Comparison of ENCODE assay signal across 9 mouse cellular contexts in the genomic region with DNA sequence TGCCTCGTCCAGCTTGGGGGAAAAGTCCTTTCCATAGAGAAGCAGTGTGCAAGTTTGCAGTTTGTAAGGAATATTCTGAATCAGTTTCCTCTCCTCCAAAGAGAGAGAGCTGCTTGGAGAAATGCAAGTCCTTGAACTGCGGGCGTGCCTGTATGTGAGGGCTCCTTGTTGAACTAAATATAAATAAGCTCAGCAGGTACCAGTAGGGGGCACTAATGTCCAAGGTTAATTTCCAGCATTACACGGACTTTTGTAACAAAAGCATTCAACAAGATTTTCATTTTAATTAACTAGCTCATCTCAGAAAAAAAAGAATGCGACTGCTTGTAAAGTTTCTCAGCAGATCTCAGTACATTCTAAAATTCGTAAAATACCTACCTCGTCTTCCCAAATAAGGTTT. TPM values are rescaled to one million over a fixed set of nuclear protein-coding genes. Genes with fewer than 3 reads are reported as not detected.
DNase-seq lines count a peak whose midpoint lies in the region; ATAC-seq and TF ChIP-seq lines count a peak whose summit lies in the region.
"Had no signal": no experiment of that assay in that cellular context is flagged by ENCODE, and none has a peak within 500 bp of the region (broad histone marks: within the 10 kb centered on the region; RNA-seq: fewer than 3 reads in every experiment).

No protein-coding gene starts in this region.

- H3K27ac ChIP-seq in intestine, embryonic 14.5 days (ENCODE audit: low read depth), result no peak overlapping the region
- H3K27ac ChIP-seq in intestine, embryonic 16.5 days (ENCODE audit: low read length), result no peak overlapping the region
- H3K27ac ChIP-seq in embryonic facial prominence, embryonic 14.5 days (replicated peaks; ENCODE audit: low read depth, low read length), result no peak overlapping the region
- H3K27ac ChIP-seq: embryonic facial prominence, embryonic 12.5 days had no signal

- H3K9ac ChIP-seq in intestine, embryonic 14.5 days (ENCODE audit: low read length), result no peak overlapping the region
- no peak overlapping the region for H3K9ac ChIP-seq in intestine, embryonic 16.5 days (ENCODE audit: low read depth, low read length)
- H3K9ac ChIP-seq in embryonic facial prominence, embryonic 14.5 days (ENCODE audit: low read depth, low read length), result no peak overlapping the region
- H3K9ac ChIP-seq: embryonic facial prominence, embryonic 12.5 days had no signal

- ATAC-seq in intestine, embryonic 14.5 days (replicated peaks; ENCODE audit: low FRiP score, low TSS enrichment, low read depth), result no peak
- no peak for ATAC-seq in intestine, embryonic 16.5 days
- no peak for ATAC-seq in embryonic facial prominence, embryonic 14.5 days (ENCODE audit: low read depth)
- peak; percentile 77 for ATAC-seq in megakaryocyte, adult 5-6 weeks (ENCODE audit: poor library complexity, severe bottlenecking)

- peaks cover 88% of the 10 kb centered on the region for H3K36me3 ChIP-seq in intestine, embryonic 14.5 days (ENCODE audit: control insufficient read depth, insufficient read depth, low read length)
- no peaks in the 10 kb centered on the region for H3K36me3 ChIP-seq in intestine, embryonic 16.5 days (ENCODE audit: control insufficient read depth, insufficient read depth, low read length)
- H3K36me3 ChIP-seq in E14TG2a.4 (ENCODE audit: insufficient read depth, low read length), result peaks cover 78% of the 10 kb centered on the region
- H3K36me3 ChIP-seq in embryonic facial prominence, embryonic 14.5 days (ENCODE audit: control insufficient read depth, insufficient read depth, low read length), result peaks cover 82% of the 10 kb centered on the region

- no peak overlapping the region for H3K4me3 ChIP-seq in intestine, embryonic 14.5 days (ENCODE audit: low read depth, low read length)
- no peak overlapping the region for H3K4me3 ChIP-seq in intestine, embryonic 16.5 days (ENCODE audit: low read length)
- H3K4me3 ChIP-seq in E14TG2a.4 (replicated peaks; ENCODE audit: low read length), result no peak overlapping the region
- H3K4me3 ChIP-seq in embryonic facial prominence, embryonic 14.5 days (ENCODE audit: low read depth, low read length), result no peak overlapping the region
- H3K4me3 ChIP-seq: embryonic facial prominence, embryonic 12.5 days had no signal

- peak; percentile 76 for DNase-seq in intestine, embryonic 14.5 days (ENCODE audit: low spot score)
- DNase-seq in brain, adult 2 months (ENCODE audit: low read depth, low spot score), result peak; percentile 87
- DNase-seq in embryonic facial prominence, embryonic 14.5 days (ENCODE audit: low spot score), result peak; percentile 83
- DNase-seq in kidney, postnatal 10 days, result peak; percentile 79
- DNase-seq in thymus, postnatal 14 days, result peak; percentile 81

- no peak overlapping the region for H3K4me2 ChIP-seq in intestine, embryonic 14.5 days (ENCODE audit: low read length)
- no peak overlapping the region for H3K4me2 ChIP-seq in intestine, embryonic 16.5 days (ENCODE audit: low read depth, low read length)
- H3K4me2 ChIP-seq in embryonic facial prominence, embryonic 14.5 days (ENCODE audit: low read depth, low read length), result no peak overlapping the region
- H3K4me2 ChIP-seq: embryonic facial prominence, embryonic 12.5 days had no signal

- peak; percentile 64 for TF ChIP-seq CTCF in E14TG2a.4 (conservative IDR thresholded peaks at IDR 0.05; ENCODE audit: low read length)

- no peaks in the 10 kb centered on the region for H3K4me1 ChIP-seq in intestine, embryonic 14.5 days (replicated peaks; ENCODE audit: control insufficient read depth, insufficient read depth, low read length)
- H3K4me1 ChIP-seq in intestine, embryonic 16.5 days (ENCODE audit: control insufficient read depth, insufficient read depth, low read length), result peaks cover 2% of the 10 kb centered on the region; the same call in 1 of the 2 replicates
- peaks cover 14% of the 10 kb centered on the region; the same call in 1 of the 2 replicates for H3K4me1 ChIP-seq in E14TG2a.4 (replicated peaks; ENCODE audit: low read depth, low read length)
- H3K4me1 ChIP-seq in embryonic facial prominence, embryonic 14.5 days (ENCODE audit: control insufficient read depth, insufficient read depth, low read length), result no peaks in the 10 kb centered on the region
- H3K4me1 ChIP-seq: embryonic facial prominence, embryonic 12.5 days had no signal

- no peaks in the 10 kb centered on the region for H3K27me3 ChIP-seq in intestine, embryonic 14.5 days (replicated peaks; ENCODE audit: control insufficient read depth, insufficient read depth, low read length)
- no peaks in the 10 kb centered on the region for H3K27me3 ChIP-seq in intestine, embryonic 16.5 days (replicated peaks; ENCODE audit: control insufficient read depth, insufficient read depth, low read length)
- no peaks in the 10 kb centered on the region for H3K27me3 ChIP-seq in E14TG2a.4 (ENCODE audit: insufficient read depth, low read length)
- H3K27me3 ChIP-seq in embryonic facial prominence, embryonic 14.5 days (replicated peaks; ENCODE audit: control insufficient read depth, insufficient read depth, low read length), result no peaks in the 10 kb centered on the region
- H3K27me3 ChIP-seq: embryonic facial prominence, embryonic 12.5 days had no signal

- no peaks in the 10 kb centered on the region for H3K9me3 ChIP-seq in intestine, embryonic 14.5 days (ENCODE audit: control insufficient read depth, low read length)
- H3K9me3 ChIP-seq in intestine, embryonic 16.5 days (ENCODE audit: control insufficient read depth, low read length), result no peaks in the 10 kb centered on the region
- H3K9me3 ChIP-seq in E14TG2a.4 (ENCODE audit: low read length), result no peaks in the 10 kb centered on the region
- no peaks in the 10 kb centered on the region for H3K9me3 ChIP-seq in embryonic facial prominence, embryonic 14.5 days (ENCODE audit: control insufficient read depth, low read length)
- H3K9me3 ChIP-seq: embryonic facial prominence, embryonic 12.5 days had no signal

- 70% methylated on average over 7 of the region's 7 CpGs for WGBS in intestine, embryonic 14.5 days
- 63% methylated on average over 7 of the region's 7 CpGs for WGBS in intestine, embryonic 16.5 days
- WGBS in embryonic facial prominence, embryonic 14.5 days, result 67% methylated on average over 7 of the region's 7 CpGs

RNA-seq across cellular contexts. Expression of a gene that starts 13.9 kb away (rescaled TPM):
- 58.4 and 59.1 TPM in 2 replicates for polyA plus RNA-seq in intestine, embryonic 14.5 days (2014; fragmentation: Nextera tagmentation; extraction: Ambion mirVana)
- polyA plus RNA-seq in intestine, embryonic 16.5 days (2015; fragmentation: Nextera tagmentation; extraction: Ambion mirVana), result 34.8 and 37.3 TPM in 2 replicates
- 55.6 and 61.0 TPM in 2 replicates for polyA plus RNA-seq in embryonic facial prominence, embryonic 14.5 days (2014; fragmentation: Nextera tagmentation; extraction: Ambion mirVana)
- 97.4 and 108 TPM in 2 replicates for total RNA-seq in megakaryocyte, adult 5-6 weeks (2015)
- 53.1 and 65.2 TPM in 2 replicates for total RNA-seq in megakaryocyte, adult 5-6 weeks (2017)
